Mouse (Mus musculus) myocyte (in vitro differentiated cells): Measurements from ENCODE around the gene A830031A19Rik. TPM values are rescaled to one million over a fixed set of nuclear protein-coding genes. Genes with fewer than 3 reads are reported as not detected.

Experiments
- H3K27me3 ChIP-seq: one replicate; pipeline ENCODE4 v1.6.1; 2011; ENCODE audit not compliant: control insufficient read depth, insufficient read depth, insufficient read length
- H3K36me3 ChIP-seq: one replicate; pipeline ENCODE4 v1.6.1; 2011; ENCODE audit not compliant: control insufficient read depth, insufficient read depth
- H3K4me2 ChIP-seq: one replicate; pipeline ENCODE4 v1.6.1; 2011; ENCODE audit warnings: low read depth, control low read depth
- H3K4me3 ChIP-seq: one replicate; pipeline ENCODE4 v1.5.1; 2011; ENCODE audit warnings: mild to moderate bottlenecking, control low read depth, moderate library complexity
- H3K79me2 ChIP-seq: one replicate; pipeline ENCODE4 v1.6.1; 2011; ENCODE audit not compliant: control insufficient read depth, insufficient read depth
- H3ac ChIP-seq: one replicate; pipeline ENCODE4 v1.6.1; 2011; ENCODE audit not compliant: control insufficient read depth, insufficient read length
- CEBPB ChIP-seq: IDR thresholded peaks from 2 replicates; pipeline ENCODE4 v1.6.1; 2011; ENCODE audit warnings: mild to moderate bottlenecking, moderate library complexity; ENCODE audit not compliant: poor library complexity, insufficient read depth, severe bottlenecking
- E2F4 ChIP-seq: IDR thresholded peaks from one replicate; pipeline ENCODE4 v1.6.1; 2011; ENCODE audit warnings: mild to moderate bottlenecking, control low read depth, moderate library complexity; ENCODE audit not compliant: insufficient read depth
- MAX ChIP-seq: IDR thresholded peaks from one replicate; pipeline ENCODE4 v1.6.1; 2011; ENCODE audit warnings: low read depth, mild to moderate bottlenecking, control low read depth
- MYOD1 ChIP-seq, 3 experiments: IDR thresholded peaks; one replicate each; pipeline ENCODE4 v1.6.1; 2011; ENCODE audit warnings: control low read depth in 2 of 3, low read depth in 2 of 3, mild to moderate bottlenecking in 2 of 3, moderate library complexity in 1 of 3; ENCODE audit not compliant: insufficient read length in 2 of 3, control insufficient read depth in 1 of 3
- MYOG ChIP-seq, 3 experiments: IDR thresholded peaks; one replicate each; pipeline ENCODE4 v1.6.1; 2011; ENCODE audit warnings: control low read depth in 2 of 3, low read depth in 2 of 3, mild to moderate bottlenecking in 2 of 3; ENCODE audit not compliant: insufficient read length in 2 of 3, control insufficient read depth in 1 of 3, insufficient read depth in 1 of 3
- POLR2A ChIP-seq: IDR thresholded peaks from one replicate; pipeline ENCODE4 v1.6.1; 2011; ENCODE audit warnings: low read depth, mild to moderate bottlenecking, control low read depth, moderate library complexity; ENCODE audit not compliant: insufficient read length
- POLR2AphosphoS2 ChIP-seq: IDR thresholded peaks from one replicate; pipeline ENCODE4 v1.6.1; 2011; ENCODE audit warnings: low read depth, control low read depth; ENCODE audit not compliant: insufficient read length
- REST ChIP-seq: IDR thresholded peaks from one replicate; pipeline ENCODE4 v1.6.1; 2011; ENCODE audit warnings: mild to moderate bottlenecking, control low read depth, moderate library complexity; ENCODE audit not compliant: insufficient read depth, insufficient read length
- SRF ChIP-seq: IDR thresholded peaks from one replicate; pipeline ENCODE4 v1.6.1; 2011; ENCODE audit warnings: low read depth; ENCODE audit not compliant: control insufficient read depth, insufficient read length
- TCF12 ChIP-seq: IDR thresholded peaks from one replicate; pipeline ENCODE4 v1.6.1; 2011; ENCODE audit warnings: mild to moderate bottlenecking, control low read depth; ENCODE audit not compliant: poor library complexity, insufficient read depth, severe bottlenecking
- TCF3 ChIP-seq: IDR thresholded peaks from one replicate; pipeline ENCODE4 v1.6.1; 2011; ENCODE audit warnings: low read depth, control low read depth; ENCODE audit not compliant: insufficient read length
- USF1 ChIP-seq: IDR thresholded peaks from one replicate; pipeline ENCODE4 v1.6.1; 2011; ENCODE audit warnings: low read depth, mild to moderate bottlenecking, control low read depth, moderate library complexity
- polyA plus RNA-seq: library from polyadenylated mRNA; unstranded; fragments of >200 nt; fragmentation: generic; extraction: Trizol; gene quantifications from one replicate; pipeline ENCODE4 v1.2.1, GENCODE M21; 2012; ENCODE audit warnings: missing spikeins

A830031A19Rik gene
- polyA plus RNA-seq, 1 experiment, result not detected

GRCm38 (mm10) chr11:24076127-24076650 is 1.3 kb upstream of the A830031A19Rik start:
- Histone ChIP-seq H3K27me3 (peaks cover 70% of the 10 kb centered on the region), H3K4me3 (peak overlapping the region; percentile 18), H3K79me2 (no peaks in the 10 kb centered on the region), H3ac (no peak overlapping the region), H3K36me3 (no peaks in the 10 kb centered on the region), H3K4me2 (peak overlapping the region; percentile 95)
- TF ChIP-seq TCF12 (no peak), MYOD1 (IDR thresholded peaks at IDR 0.05; ENCODE audit: control insufficient read depth in 1 of 3, insufficient read length in 2 of 3, low read depth in 2 of 3) (no peak), POLR2AphosphoS2 (no peak), E2F4 (no peak), TCF3 (no peak), USF1 (no peak), CEBPB (no peak), REST (no peak), POLR2A (no peak), MYOG (IDR thresholded peaks at IDR 0.05; ENCODE audit: control insufficient read depth in 1 of 3, insufficient read depth in 1 of 3, insufficient read length in 2 of 3, low read depth in 2 of 3) (no peak), SRF (no peak), MAX (no peak)

- Histone ChIP-seq H3K36me3 (no peaks in the 10 kb centered on the region), H3K79me2 (no peaks in the 10 kb centered on the region), H3K27me3 (peaks cover 64% of the 10 kb centered on the region), H3ac (no peak overlapping the region), H3K4me3 (peak overlapping the region; percentile 18), H3K4me2 (peak overlapping the region; percentile 95)
- TF ChIP-seq REST, result no peak
- TF ChIP-seq POLR2AphosphoS2, result no peak
- TF ChIP-seq MYOG (IDR thresholded peaks at IDR 0.05; ENCODE audit: control insufficient read depth in 1 of 3, insufficient read depth in 1 of 3, insufficient read length in 2 of 3, low read depth in 2 of 3), result no peak
- TF ChIP-seq MYOD1 (IDR thresholded peaks at IDR 0.05; ENCODE audit: control insufficient read depth in 1 of 3, insufficient read length in 2 of 3, low read depth in 2 of 3), result no peak
- no peak for TF ChIP-seq MAX
Measured at GRCm38 (mm10) chr11:24075486-24076126, 752 bp upstream of the A830031A19Rik start.

GRCm38 (mm10) chr11:24074021-24074591 is 748 bp downstream of the A830031A19Rik start:
- Histone ChIP-seq H3K79me2 (no peaks in the 10 kb centered on the region), H3K27me3 (peaks cover 50% of the 10 kb centered on the region), H3ac (no peak overlapping the region), H3K36me3 (no peaks in the 10 kb centered on the region), H3K4me3 (no peak overlapping the region), H3K4me2 (no peak overlapping the region)
- TF ChIP-seq TCF3 (no peak), USF1 (no peak), POLR2A (no peak), MAX (no peak), MYOD1 (IDR thresholded peaks at IDR 0.05; ENCODE audit: control insufficient read depth in 1 of 3, insufficient read length in 2 of 3, low read depth in 2 of 3) (no peak), CEBPB (no peak), MYOG (IDR thresholded peaks at IDR 0.05; ENCODE audit: control insufficient read depth in 1 of 3, insufficient read depth in 1 of 3, insufficient read length in 2 of 3, low read depth in 2 of 3) (no peak), TCF12 (no peak), REST (no peak), POLR2AphosphoS2 (no peak), E2F4 (no peak), SRF (no peak)

- H3K4me3 ChIP-seq, result no peak overlapping the region
- TF ChIP-seq E2F4, result no peak
- TF ChIP-seq POLR2AphosphoS2, result no peak
- TF ChIP-seq CEBPB, result no peak
- TF ChIP-seq SRF, result no peak
- TF ChIP-seq POLR2A, result no peak
- no peak for TF ChIP-seq MYOD1 (IDR thresholded peaks at IDR 0.05; ENCODE audit: control insufficient read depth in 1 of 3, insufficient read length in 2 of 3, low read depth in 2 of 3)
- no peak for TF ChIP-seq REST
- TF ChIP-seq USF1, result no peak
- no peak for TF ChIP-seq TCF12
- TF ChIP-seq MAX, result no peak
- TF ChIP-seq TCF3, result no peak
- TF ChIP-seq MYOG (IDR thresholded peaks at IDR 0.05; ENCODE audit: control insufficient read depth in 1 of 3, insufficient read depth in 1 of 3, insufficient read length in 2 of 3, low read depth in 2 of 3), result no peak
Measured at GRCm38 (mm10) chr11:24065313-24065712, 9.5 kb downstream of the A830031A19Rik start.

More at GRCm38 (mm10) chr11:24065313-24065712, 9.5 kb downstream of the A830031A19Rik start:
- Histone ChIP-seq H3K4me2 (no peak overlapping the region), H3K36me3 (no peaks in the 10 kb centered on the region), H3K79me2 (no peaks in the 10 kb centered on the region), H3K27me3 (peaks cover 7% of the 10 kb centered on the region), H3ac (no peak overlapping the region)
